In the genomic region with DNA sequence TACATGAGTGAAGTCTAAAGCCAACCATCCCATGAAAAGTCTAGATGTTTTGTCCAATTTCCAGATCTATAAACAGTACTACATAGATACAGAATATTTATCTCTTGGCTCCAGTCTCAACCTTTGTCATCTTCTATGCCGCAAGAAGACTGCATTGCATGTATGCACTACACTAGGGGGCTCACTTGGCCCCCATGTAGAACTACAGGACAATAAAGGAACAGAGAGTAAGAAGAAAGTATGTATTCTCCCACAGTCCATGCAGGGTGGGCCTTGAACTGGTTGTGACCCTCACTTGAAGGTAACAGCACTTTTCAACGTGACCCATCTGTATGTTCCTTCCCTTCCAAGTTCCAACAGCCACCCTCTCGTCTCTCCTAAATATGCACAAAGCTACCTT, we compare ENCODE assay signal across 37 mouse cellular contexts. TPM values are rescaled to one million over a fixed set of nuclear protein-coding genes. Genes with fewer than 3 reads are reported as not detected.
"Had no signal": no experiment of that assay in that cellular context is flagged by ENCODE, and none has a peak within 500 bp of the region (broad histone marks: within the 10 kb centered on the region; RNA-seq: fewer than 3 reads in every experiment).

No protein-coding gene starts in this region.

- H3K4me2 ChIP-seq: embryonic facial prominence, embryonic 12.5 days; embryonic facial prominence, embryonic 13.5 days; embryonic facial prominence, embryonic 15.5 days; forebrain, embryonic 12.5 days; forebrain, embryonic 13.5 days; forebrain, embryonic 15.5 days had no signal

- H3K4me3 ChIP-seq: embryonic facial prominence, embryonic 10.5 days; embryonic facial prominence, embryonic 12.5 days; embryonic facial prominence, embryonic 13.5 days; embryonic facial prominence, embryonic 15.5 days; erythroblast, embryonic 14.5 days; forebrain, embryonic 10.5 days; forebrain, embryonic 12.5 days; forebrain, embryonic 13.5 days; forebrain, embryonic 15.5 days; gastrocnemius, adult 2 months; heart, adult 2 months had no signal

- H3K27ac ChIP-seq: embryonic facial prominence, embryonic 10.5 days; embryonic facial prominence, embryonic 12.5 days; embryonic facial prominence, embryonic 13.5 days; embryonic facial prominence, embryonic 15.5 days; forebrain, embryonic 10.5 days; forebrain, embryonic 12.5 days; forebrain, embryonic 13.5 days; forebrain, embryonic 15.5 days; gastrocnemius, adult 2 months; heart, adult 2 months had no signal

- H3K36me3 ChIP-seq: embryonic facial prominence, embryonic 10.5 days; embryonic facial prominence, embryonic 12.5 days; embryonic facial prominence, embryonic 13.5 days; embryonic facial prominence, embryonic 15.5 days; forebrain, embryonic 10.5 days; forebrain, embryonic 12.5 days; forebrain, embryonic 15.5 days had no signal

- H3K4me1 ChIP-seq: embryonic facial prominence, embryonic 10.5 days; embryonic facial prominence, embryonic 12.5 days; embryonic facial prominence, embryonic 13.5 days; embryonic facial prominence, embryonic 15.5 days; forebrain, embryonic 10.5 days; forebrain, embryonic 12.5 days; forebrain, embryonic 13.5 days; forebrain, embryonic 15.5 days had no signal

- H3K9me3 ChIP-seq: embryonic facial prominence, embryonic 10.5 days; embryonic facial prominence, embryonic 12.5 days; embryonic facial prominence, embryonic 13.5 days; embryonic facial prominence, embryonic 15.5 days; forebrain, embryonic 10.5 days; forebrain, embryonic 12.5 days; forebrain, embryonic 13.5 days; forebrain, embryonic 15.5 days had no signal

- DNase-seq: cerebellum, adult 8-10 months; cerebellum, adult 9-10 months; cerebellum, adult 9-11 months; cerebellum, postnatal 10 days; cerebellum, postnatal 14 days; cerebellum, postnatal 25 days; cerebellum, postnatal 36 days; embryo, embryonic 11 days; forebrain, postnatal 0 days; gastrocnemius, adult 2 months; gastrocnemius, postnatal 10 days; gastrocnemius, postnatal 14 days; gastrocnemius, postnatal 25 days; gastrocnemius, postnatal 36 days; heart, adult 18-20 months; heart, adult 2 months had no signal

- H3K9ac ChIP-seq: embryonic facial prominence, embryonic 12.5 days; embryonic facial prominence, embryonic 13.5 days; embryonic facial prominence, embryonic 15.5 days; forebrain, embryonic 12.5 days; forebrain, embryonic 13.5 days; forebrain, embryonic 15.5 days; forebrain, postnatal 0 days had no signal

- H3K27me3 ChIP-seq: embryonic facial prominence, embryonic 12.5 days; embryonic facial prominence, embryonic 13.5 days; embryonic facial prominence, embryonic 15.5 days; forebrain, embryonic 12.5 days; forebrain, embryonic 13.5 days; forebrain, embryonic 15.5 days had no signal

- ATAC-seq: forebrain, embryonic 13.5 days; forebrain, embryonic 14.5 days; forebrain, embryonic 15.5 days; forebrain, embryonic 16.5 days; forebrain, postnatal 0 days had no signal

RNA-seq across cellular contexts. Expression of gene Tigit, which starts 9.7 kb away (rescaled TPM):
- total RNA-seq: common myeloid progenitor, adult 5-6 weeks; forebrain, postnatal 0 days; gastrocnemius, adult 18-20 months; gastrocnemius, adult 2 months; gastrocnemius, adult 8-10 months; gastrocnemius, postnatal 10 days; gastrocnemius, postnatal 14 days; gastrocnemius, postnatal 25 days; gastrocnemius, postnatal 36 days; gastrocnemius, postnatal 4 days; granulocyte monocyte progenitor cell, adult 5-6 weeks; heart, adult 18-20 months; heart, adult 2 months; heart, adult 8-10 months had no signal
- polyA plus RNA-seq: cortical plate, adult 2 months; embryonic facial prominence, embryonic 10.5 days; embryonic facial prominence, embryonic 12.5 days; embryonic facial prominence, embryonic 13.5 days; embryonic facial prominence, embryonic 14.5 days; erythroblast, embryonic 14.5 days; forebrain, embryonic 10.5 days; forebrain, embryonic 11.5 days; forebrain, embryonic 12.5 days; forebrain, embryonic 13.5 days; forebrain, embryonic 14.5 days; forebrain, embryonic 15.5 days; forebrain, embryonic 16.5 days; frontal cortex, adult 2 months had no signal
